Mouse (Mus musculus): Measurements from ENCODE around the gene Nfkbiz. TPM values are rescaled to one million over a fixed set of nuclear protein-coding genes. Genes with fewer than 3 reads are reported as not detected.
A peak's percentile ranks its signal among the peaks of the same experiment; 100 is the strongest.

The Nfkbiz gene
- total and polyA plus RNA-seq, 2 experiments from 2014 or later, result 1.3 to 2.6 TPM

- H3K27me3 ChIP-seq (ENCODE audit: insufficient read depth, low read length), result no peaks in the 10 kb centered on the region
- peak overlapping the region; percentile 70 for H3K9ac ChIP-seq (replicated peaks; ENCODE audit: low read length, poor library complexity, severe bottlenecking)
- TF ChIP-seq CTCF (IDR thresholded peaks at IDR 0.05), result no peak
- no peaks in the 10 kb centered on the region for H3K4me1 ChIP-seq (ENCODE audit: insufficient read depth, low read length)
- peak overlapping the region; percentile 79 for H3K4me3 ChIP-seq (ENCODE audit: low read depth, low read length)
- peak overlapping the region; percentile 90 for H3K4me2 ChIP-seq (ENCODE audit: low read depth, low read length, poor library complexity, severe bottlenecking)
- 15% methylated on average over 20 of the region's 20 CpGs for WGBS
- H3K9me3 ChIP-seq (ENCODE audit: low read length), result 0 out of 2 replicates have a peak, but pooled peaks cover 2% of the 10 kb centered on the region
- H3K36me3 ChIP-seq (ENCODE audit: insufficient read depth, low read length), result peaks cover 12% of the 10 kb centered on the region
- DNase-seq (ENCODE audit: low spot score) (peak; percentile 4), ATAC-seq (ENCODE audit: low FRiP score) (no peak)
- no peak overlapping the region for H3K27ac ChIP-seq (ENCODE audit: low read depth, low read length)
These were observed 17.7 kb downstream of the Nfkbiz start for GRCm38 (mm10) chr16:55820916-55821570.

GRCm38 (mm10) chr16:55820161-55820915 lies 18.4 kb downstream of the Nfkbiz start:
- Histone ChIP-seq H3K9me3 (ENCODE audit: low read length) (0 out of 2 replicates have a peak, but pooled peaks cover 3% of the 10 kb centered on the region), H3K4me2 (ENCODE audit: low read depth, low read length, poor library complexity, severe bottlenecking) (peak overlapping the region; percentile 90), H3K27me3 (ENCODE audit: insufficient read depth, low read length) (no peaks in the 10 kb centered on the region), H3K9ac (replicated peaks; ENCODE audit: low read length, poor library complexity, severe bottlenecking) (no peak overlapping the region), H3K4me1 (ENCODE audit: insufficient read depth, low read length) (no peaks in the 10 kb centered on the region), H3K27ac (ENCODE audit: low read depth, low read length) (no peak overlapping the region), H3K4me3 (ENCODE audit: low read depth, low read length) (peak overlapping the region; percentile 79), H3K36me3 (ENCODE audit: insufficient read depth, low read length) (peaks cover 20% of the 10 kb centered on the region)
- no peak for TF ChIP-seq CTCF (IDR thresholded peaks at IDR 0.05)
- 66% methylated on average over 13 of the region's 13 CpGs for WGBS
- ATAC-seq (ENCODE audit: low FRiP score), result no peak
- DNase-seq (ENCODE audit: low spot score), result peak; percentile 15

- H3K9ac ChIP-seq (replicated peaks; ENCODE audit: low read length, poor library complexity, severe bottlenecking), result no peak overlapping the region
- ATAC-seq (ENCODE audit: low FRiP score) (no peak), DNase-seq (ENCODE audit: low spot score) (peak; percentile 15)
- peak overlapping the region; percentile 29 for H3K4me2 ChIP-seq (ENCODE audit: low read depth, low read length, poor library complexity, severe bottlenecking)
- H3K9me3 ChIP-seq (ENCODE audit: low read length), result 0 out of 2 replicates have a peak, but pooled peaks cover 3% of the 10 kb centered on the region
- no peaks in the 10 kb centered on the region for H3K27me3 ChIP-seq (ENCODE audit: insufficient read depth, low read length)
- peaks cover 21% of the 10 kb centered on the region for H3K36me3 ChIP-seq (ENCODE audit: insufficient read depth, low read length)
- TF ChIP-seq CTCF (IDR thresholded peaks at IDR 0.05), result no peak
- WGBS, result 66% methylated on average over 15 of the region's 15 CpGs
- no peak overlapping the region for H3K27ac ChIP-seq (ENCODE audit: low read depth, low read length)
- no peak overlapping the region for H3K4me3 ChIP-seq (ENCODE audit: low read depth, low read length)
- H3K4me1 ChIP-seq (ENCODE audit: insufficient read depth, low read length), result no peaks in the 10 kb centered on the region
These were observed 19.4 kb downstream of the Nfkbiz start for GRCm38 (mm10) chr16:55819186-55819861.

DNA sequence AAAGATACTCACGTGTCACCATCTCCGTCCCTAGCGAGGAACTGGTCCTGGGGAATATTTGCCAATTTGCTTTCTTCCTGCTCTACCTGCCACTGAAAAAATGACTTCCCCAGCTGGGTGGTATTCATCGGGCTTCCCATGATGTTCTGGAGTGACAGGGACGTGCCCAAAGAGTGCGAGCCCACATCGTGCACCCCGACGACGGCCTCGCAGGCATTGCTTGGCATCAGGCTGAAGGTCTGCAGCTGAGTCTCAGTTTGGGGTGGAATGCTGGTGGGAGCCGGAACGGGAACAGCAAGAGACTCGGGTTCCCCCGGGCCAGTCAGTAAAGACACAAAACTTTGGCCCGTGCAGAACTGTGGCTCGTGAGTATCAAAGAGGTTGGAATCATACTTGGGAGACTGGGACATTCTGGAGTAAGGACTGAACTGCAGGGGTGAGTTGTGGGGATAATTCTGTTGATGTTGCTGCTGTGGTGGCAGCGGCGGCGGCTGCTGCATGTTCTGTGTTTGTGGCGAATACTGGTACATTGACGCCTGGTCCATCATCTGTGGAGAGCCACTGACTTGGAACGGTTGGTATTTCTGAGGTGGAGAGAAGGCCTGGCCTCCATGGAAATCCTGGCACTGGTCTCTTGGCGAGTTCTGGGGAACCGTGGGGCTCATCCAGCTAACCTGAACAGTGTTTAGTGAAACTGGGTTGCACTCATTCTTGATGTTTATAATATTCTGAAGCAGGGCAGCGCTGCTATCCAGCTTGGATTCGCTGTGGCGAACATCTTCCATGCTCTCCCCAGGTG lies 20.8 kb downstream of the Nfkbiz start:
- H3K27me3 ChIP-seq (ENCODE audit: insufficient read depth, low read length), result no peaks in the 10 kb centered on the region
- no peak overlapping the region for H3K4me2 ChIP-seq (ENCODE audit: low read depth, low read length, poor library complexity, severe bottlenecking)
- H3K27ac ChIP-seq (ENCODE audit: low read depth, low read length), result no peak overlapping the region
- H3K4me3 ChIP-seq (ENCODE audit: low read depth, low read length), result no peak overlapping the region
- no peak for TF ChIP-seq CTCF (IDR thresholded peaks at IDR 0.05)
- ATAC-seq (ENCODE audit: low FRiP score), result no peak
- H3K9ac ChIP-seq (replicated peaks; ENCODE audit: low read length, poor library complexity, severe bottlenecking), result no peak overlapping the region
- peaks cover 29% of the 10 kb centered on the region for H3K36me3 ChIP-seq (ENCODE audit: insufficient read depth, low read length)
- no peak for DNase-seq (ENCODE audit: low spot score)
- no peaks in the 10 kb centered on the region for H3K4me1 ChIP-seq (ENCODE audit: insufficient read depth, low read length)
- 0 out of 2 replicates have a peak, but pooled peaks cover 3% of the 10 kb centered on the region for H3K9me3 ChIP-seq (ENCODE audit: low read length)
- 96% methylated on average over 28 of the region's 28 CpGs for WGBS

DNA sequence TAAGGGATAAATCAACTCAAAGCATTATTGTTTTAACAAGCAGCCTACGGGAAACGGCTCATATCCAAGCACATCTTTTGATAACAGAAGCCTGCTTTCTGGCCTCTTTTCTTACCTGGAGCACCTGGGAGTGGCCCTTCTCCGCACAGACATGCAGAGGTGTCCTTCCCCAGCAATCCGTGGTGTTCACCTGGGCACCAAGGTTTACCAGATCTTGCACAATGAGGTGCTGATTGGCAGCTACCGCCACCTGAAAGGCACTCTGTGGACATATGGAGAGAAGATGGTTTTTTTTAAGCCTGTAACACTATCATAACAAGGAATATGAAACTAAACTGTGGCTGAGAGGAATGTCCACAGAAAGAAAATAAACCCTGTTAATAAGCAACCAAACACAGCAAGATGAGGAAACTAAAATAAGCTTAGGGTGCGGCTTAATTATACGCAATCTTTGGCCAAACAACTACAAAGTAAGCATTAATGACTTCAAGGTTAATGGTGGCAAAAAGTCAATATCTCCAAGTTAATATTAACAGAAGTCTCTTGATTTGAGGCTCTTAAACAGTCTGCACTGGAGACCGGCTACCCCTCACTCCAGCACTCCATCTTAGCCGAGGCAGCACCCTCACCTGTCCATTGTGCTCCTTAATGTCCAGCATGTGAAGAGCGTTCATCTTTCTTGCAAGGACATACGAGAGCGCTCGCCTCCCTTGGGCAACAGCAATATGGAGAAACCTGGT lies 22.3 kb downstream of the Nfkbiz start:
- H3K36me3 ChIP-seq (ENCODE audit: insufficient read depth, low read length), result peaks cover 38% of the 10 kb centered on the region
- TF ChIP-seq CTCF (IDR thresholded peaks at IDR 0.05), result no peak
- H3K27ac ChIP-seq (ENCODE audit: low read depth, low read length), result no peak overlapping the region
- H3K4me3 ChIP-seq (ENCODE audit: low read depth, low read length), result no peak overlapping the region
- 0 out of 2 replicates have a peak, but pooled peaks cover 3% of the 10 kb centered on the region for H3K9me3 ChIP-seq (ENCODE audit: low read length)
- H3K9ac ChIP-seq (replicated peaks; ENCODE audit: low read length, poor library complexity, severe bottlenecking), result no peak overlapping the region
- DNase-seq (ENCODE audit: low spot score), result no peak
- H3K4me2 ChIP-seq (ENCODE audit: low read depth, low read length, poor library complexity, severe bottlenecking), result no peak overlapping the region
- ATAC-seq (ENCODE audit: low FRiP score), result no peak
- H3K27me3 ChIP-seq (ENCODE audit: insufficient read depth, low read length), result no peaks in the 10 kb centered on the region
- 96% methylated on average over 13 of the region's 13 CpGs for WGBS
- no peaks in the 10 kb centered on the region for H3K4me1 ChIP-seq (ENCODE audit: insufficient read depth, low read length)
